Mouse (Mus musculus) stomach, embryonic 16.5 days (tissue): ENCODE results near the gene Mapkapk3. TPM values are rescaled to one million over a fixed set of nuclear protein-coding genes. Genes with fewer than 3 reads are reported as not detected.
"Not testable (repeated sequence)": the region's sequence is repeated elsewhere in the genome, so short reads cannot be mapped to it uniquely, and the experiment has no call there.

ENCODE experiments used
- ATAC-seq: fragments of 200-750 bp; cut with Nextera tagmentation; 2 replicates; pipeline ENCODE4 v1.8.0; 2017; ENCODE audit warnings: moderate number of reproducible peaks, moderate TSS enrichment; ENCODE audit not compliant: insufficient read depth, low FRiP score
- H3K27ac ChIP-seq: fragments of 300-500 bp; sonication (generic); 2 replicates; pipeline ENCODE4 v1.5.1; 2014; ENCODE audit warnings: low read length
- H3K27me3 ChIP-seq: fragments of 300-500 bp; sonication (generic); 2 replicates; pipeline ENCODE4 v1.6.1; 2014; ENCODE audit warnings: low read length, control low read depth, mixed read lengths; ENCODE audit not compliant: control insufficient read depth, insufficient read depth
- H3K36me3 ChIP-seq: fragments of 300-500 bp; sonication (generic); 2 replicates; pipeline ENCODE4 v1.6.1; 2014; ENCODE audit warnings: low read length; ENCODE audit not compliant: control insufficient read depth, insufficient read depth
- H3K4me1 ChIP-seq: fragments of 300-500 bp; sonication (generic); 2 replicates; pipeline ENCODE4 v1.6.1; 2014; ENCODE audit warnings: low read length, control low read depth, mixed read lengths; ENCODE audit not compliant: control insufficient read depth, insufficient read depth
- H3K4me2 ChIP-seq: fragments of 300-500 bp; sonication (generic); 2 replicates; pipeline ENCODE4 v1.6.1; 2014; ENCODE audit warnings: low read depth, low read length, mixed read lengths
- H3K4me3 ChIP-seq: fragments of 300-500 bp; sonication (generic); replicated peaks from 2 replicates; pipeline ENCODE4 v1.5.1; 2014; ENCODE audit warnings: mild to moderate bottlenecking, low read length
- H3K9ac ChIP-seq: fragments of 300-500 bp; sonication (generic); 2 replicates; pipeline ENCODE4 v1.6.1; 2014; ENCODE audit warnings: low read length
- H3K9me3 ChIP-seq: fragments of 300-500 bp; sonication (generic); replicated peaks from 2 replicates; pipeline ENCODE4 v1.6.1; 2016; ENCODE audit warnings: low read length, control low read depth; ENCODE audit not compliant: control insufficient read depth
- WGBS: fragments of 180-500 bp; shearing (Covaris S2); extraction: QIAGEN DNeasy Blood & Tissue Kit; methylation state at CpG from one replicate; pipeline ENCODE4 v1.1.7; 2014; 5-methylcytosine and 5-hydroxymethylcytosine counted together
- polyA plus RNA-seq: library from polyadenylated mRNA; unstranded; fragments of >200 nt; fragmentation: Nextera tagmentation; extraction: Ambion mirVana; gene quantifications from 2 replicates; pipeline ENCODE4 v1.2.1, GENCODE M21; 2015

Gene Mapkapk3
- polyA plus RNA-seq, 1 experiment from 2014 or later, result 41.2 TPM

DNA sequence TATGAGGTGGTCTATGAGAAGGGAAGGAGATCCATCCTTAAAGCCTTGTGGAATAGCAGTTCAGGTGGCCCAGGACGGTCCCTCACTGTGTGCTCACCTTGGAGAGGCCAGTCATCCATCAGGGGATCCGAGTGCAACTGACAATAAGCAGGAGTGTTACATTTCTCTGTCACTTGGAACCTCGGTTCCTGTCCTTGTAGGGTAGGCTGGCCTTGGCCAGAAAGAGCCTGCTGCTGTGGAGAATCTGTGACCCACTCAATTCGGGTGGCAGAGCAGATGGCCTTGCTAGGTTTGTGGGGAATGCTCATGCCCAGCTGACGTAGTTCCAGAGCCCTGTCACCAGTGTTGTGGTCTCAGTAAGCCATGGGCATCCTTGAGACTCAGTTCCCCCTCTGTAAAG lies 19.9 kb upstream of the Mapkapk3 start:
- H3K4me3 ChIP-seq, result no peak overlapping the region
- no peak overlapping the region for H3K27ac ChIP-seq
- no peak overlapping the region for H3K9ac ChIP-seq
- ATAC-seq, result no peak
- 71% methylated on average over 5 of the region's 5 CpGs for WGBS
- H3K9me3 ChIP-seq, result no peaks in the 10 kb centered on the region
- no peak overlapping the region for H3K4me2 ChIP-seq
- no peaks in the 10 kb centered on the region for H3K36me3 ChIP-seq
- no peaks in the 10 kb centered on the region for H3K27me3 ChIP-seq
- H3K4me1 ChIP-seq, result peaks cover 40% of the 10 kb centered on the region

DNA sequence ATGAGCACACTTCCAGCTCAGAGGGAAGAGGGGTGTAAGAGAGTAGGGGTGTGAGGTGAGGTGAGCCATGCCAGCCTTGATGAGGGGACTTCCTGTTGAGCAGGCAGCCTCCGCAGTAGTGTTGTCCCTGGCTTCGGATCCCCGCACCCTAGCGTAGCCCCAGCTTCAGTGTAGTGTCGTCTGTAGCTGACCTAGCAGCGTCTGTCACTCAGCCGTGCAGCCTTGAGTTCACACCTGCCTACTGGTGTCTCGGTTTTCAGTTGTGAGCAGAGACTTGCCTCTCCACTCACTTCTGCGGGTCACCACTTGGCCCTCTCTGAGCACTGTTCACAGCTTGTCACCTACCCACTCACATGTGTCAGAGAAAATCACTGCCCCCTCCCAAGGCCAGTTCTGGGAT lies 19.5 kb upstream of the Mapkapk3 start:
- no peak for ATAC-seq
- Histone ChIP-seq H3K4me1 (peaks cover 44% of the 10 kb centered on the region), H3K9me3 (no peaks in the 10 kb centered on the region), H3K4me2 (no peak overlapping the region), H3K4me3 (no peak overlapping the region), H3K9ac (no peak overlapping the region), H3K27me3 (no peaks in the 10 kb centered on the region), H3K36me3 (no peaks in the 10 kb centered on the region), H3K27ac (no peak overlapping the region)
- WGBS, result 60% methylated on average over 9 of the region's 9 CpGs

- peaks cover 42% of the 10 kb centered on the region for H3K4me1 ChIP-seq
- WGBS, result 80% methylated on average over 9 of the region's 9 CpGs
- H3K4me3 ChIP-seq, result no peak overlapping the region
- H3K36me3 ChIP-seq, result no peaks in the 10 kb centered on the region
- peak overlapping the region; percentile 24 for H3K9ac ChIP-seq
- H3K9me3 ChIP-seq, result no peaks in the 10 kb centered on the region
- peak overlapping the region; percentile 83 for H3K27ac ChIP-seq
- ATAC-seq, result no peak
- no peak overlapping the region for H3K4me2 ChIP-seq
- H3K27me3 ChIP-seq, result no peaks in the 10 kb centered on the region
Measured at GRCm38 (mm10) chr9:107308346-107309000, 18.8 kb upstream of the Mapkapk3 start.

DNA sequence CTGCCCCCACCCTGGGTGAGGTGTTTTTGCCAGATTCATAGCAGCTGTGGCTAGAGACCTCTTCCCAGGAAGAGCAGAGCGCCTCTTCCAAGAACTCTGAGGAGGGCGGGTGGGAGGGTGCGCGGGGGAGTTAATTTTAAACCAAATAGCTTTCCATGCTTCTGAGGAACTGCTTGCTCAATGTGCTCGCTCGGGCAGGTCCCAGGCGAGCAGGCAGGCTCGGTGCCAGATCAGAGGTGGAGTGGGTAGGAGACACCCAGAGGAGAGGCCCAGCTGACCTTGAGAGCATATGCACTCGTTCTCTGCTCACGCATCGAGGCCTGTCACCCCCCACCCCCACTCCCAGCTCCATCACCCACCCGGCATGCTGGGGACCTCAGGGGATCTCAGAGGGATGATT lies 18.2 kb upstream of the Mapkapk3 start:
- Histone ChIP-seq H3K27ac (peak overlapping the region; percentile 83), H3K4me1 (peaks cover 37% of the 10 kb centered on the region), H3K27me3 (no peaks in the 10 kb centered on the region), H3K9me3 (no peaks in the 10 kb centered on the region), H3K36me3 (no peaks in the 10 kb centered on the region), H3K4me2 (0 out of 2 replicates have a peak overlapping the region, but pooled peaks have one; percentile 7), H3K4me3 (no peak overlapping the region), H3K9ac (peak overlapping the region; percentile 24)
- peak; percentile 80; the same call in 1 of the 2 replicates for ATAC-seq
- WGBS, result 34% methylated on average over 12 of the region's 12 CpGs

DNA sequence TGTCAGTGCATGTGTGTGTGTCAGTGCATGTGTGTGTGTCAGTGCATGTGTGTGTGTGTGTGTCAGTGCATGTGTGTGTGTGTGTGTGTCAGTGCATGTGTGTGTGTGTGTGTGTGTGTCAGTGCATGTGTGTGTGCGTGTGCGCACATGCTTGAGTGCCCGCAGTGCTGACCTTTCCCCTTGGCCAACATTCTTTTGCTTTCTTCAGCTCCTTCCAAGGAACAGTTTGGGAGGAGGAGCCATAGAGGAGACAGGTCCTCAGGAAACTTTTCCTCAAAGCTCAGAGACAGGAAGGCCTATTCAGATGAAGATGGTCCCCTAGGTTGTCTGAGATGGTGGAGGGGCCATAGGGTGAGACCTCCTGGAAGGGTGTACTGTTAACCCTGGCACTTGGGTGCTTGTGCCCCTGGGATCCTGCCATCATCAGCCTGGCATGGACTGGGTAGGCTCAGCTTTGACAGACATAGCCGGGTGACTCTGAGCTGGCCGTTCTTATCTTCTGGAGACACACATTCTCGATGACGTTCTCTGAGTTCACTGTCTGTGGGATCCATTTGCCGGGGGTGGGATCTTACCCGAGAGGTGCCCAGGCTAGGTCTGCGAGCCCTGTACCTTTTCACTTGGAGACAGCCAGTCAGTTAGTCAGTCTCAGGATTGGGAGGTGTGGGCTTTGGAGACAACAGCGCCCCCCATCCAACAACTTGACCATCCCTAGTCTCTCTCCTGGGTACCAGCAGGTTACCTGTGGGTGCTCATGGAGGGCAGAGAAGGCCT lies 17.6 kb upstream of the Mapkapk3 start:
- Histone ChIP-seq H3K27ac (peak overlapping the region; percentile 83), H3K9me3 (no peaks in the 10 kb centered on the region), H3K4me1 (peaks cover 35% of the 10 kb centered on the region), H3K4me3 (no peak overlapping the region), H3K36me3 (no peaks in the 10 kb centered on the region), H3K4me2 (0 out of 2 replicates have a peak overlapping the region, but pooled peaks have one; percentile 7), H3K27me3 (no peaks in the 10 kb centered on the region), H3K9ac (peak overlapping the region; percentile 24)
- WGBS, result 64% methylated on average over 11 of the region's 11 CpGs
- ATAC-seq, result peak; percentile 2; the same call in 1 of the 2 replicates

- not testable (repeated sequence) for H3K36me3 ChIP-seq, H3K9me3 ChIP-seq, ATAC-seq, H3K27me3 ChIP-seq, H3K4me3 ChIP-seq, H3K4me2 ChIP-seq, H3K9ac ChIP-seq
- 84% methylated on average over 1 of the region's 1 CpGs for WGBS
- H3K4me1 ChIP-seq, result peaks cover 35% of the 10 kb centered on the region
- H3K27ac ChIP-seq, result peak overlapping the region; percentile 93; the same call in 1 of the 2 replicates
Measured at GRCm38 (mm10) chr9:107306673-107307072, 17.0 kb upstream of the Mapkapk3 start.

- Histone ChIP-seq H3K4me1 (peaks cover 35% of the 10 kb centered on the region), H3K27me3 (no peaks in the 10 kb centered on the region), H3K36me3 (peaks cover 8% of the 10 kb centered on the region; the same call in 1 of the 2 replicates), H3K9ac (peak overlapping the region; percentile 55), H3K4me2 (peak overlapping the region; percentile 29; the same call in 1 of the 2 replicates), H3K9me3 (no peaks in the 10 kb centered on the region), H3K4me3 (no peak overlapping the region), H3K27ac (peak overlapping the region; percentile 93)
- ATAC-seq, result peak; percentile 73
- WGBS, result 48% methylated on average over 13 of the region's 13 CpGs
Measured at GRCm38 (mm10) chr9:107305601-107306542, 16.2 kb upstream of the Mapkapk3 start.

DNA sequence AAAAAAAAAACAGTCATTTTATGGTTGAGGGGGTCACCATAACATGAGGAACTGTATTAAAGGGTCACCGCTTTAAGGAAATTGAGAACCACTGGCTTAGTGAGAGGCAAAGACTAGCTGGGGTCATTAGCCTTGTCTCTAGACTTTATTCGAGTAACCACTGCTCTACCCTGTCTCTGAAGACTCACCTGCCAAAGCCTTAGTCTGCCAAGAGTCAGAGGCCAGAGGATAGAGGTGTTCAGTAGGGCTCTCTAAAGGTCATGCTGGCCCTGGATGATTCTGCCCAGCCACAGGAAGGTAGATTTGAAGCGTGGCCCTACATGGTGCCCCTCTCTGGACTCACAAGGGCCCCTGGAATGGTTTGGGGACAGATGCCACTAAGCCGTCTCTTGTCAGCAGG lies 15.3 kb upstream of the Mapkapk3 start:
- no peaks in the 10 kb centered on the region for H3K9me3 ChIP-seq
- no peak for ATAC-seq
- peaks cover 10% of the 10 kb centered on the region; the same call in 1 of the 2 replicates for H3K36me3 ChIP-seq
- H3K27me3 ChIP-seq, result no peaks in the 10 kb centered on the region
- peak overlapping the region; percentile 55; the same call in 1 of the 2 replicates for H3K9ac ChIP-seq
- H3K27ac ChIP-seq, result peak overlapping the region; percentile 93
- no peak overlapping the region for H3K4me2 ChIP-seq
- 79% methylated on average over 4 of the region's 4 CpGs for WGBS
- H3K4me1 ChIP-seq, result peaks cover 36% of the 10 kb centered on the region
- H3K4me3 ChIP-seq, result no peak overlapping the region
